Mouse (Mus musculus) small intestine, adult 2 months (tissue): ENCODE measurements at regions not wholly inside any gene's neighbourhood (a gene's known extent, or its start where the extent isn't known, plus 50 kb on each side); places are given as distances from the start of the nearest gene placed in this dataset.

Experiments
- CTCF ChIP-seq: fragments of 200-500 bp; IDR thresholded peaks from 2 replicates; pipeline ENCODE4 v1.5.1; 2012; ENCODE audit warnings: low read depth, mild to moderate bottlenecking, control low read depth, inconsistent platforms, low read length, moderate library complexity, mixed read lengths; ENCODE audit not compliant: insufficient replicate concordance, insufficient read length; ENCODE audit errors: extremely low read depth
- POLR2A ChIP-seq: fragments of 200-500 bp; IDR thresholded peaks from 2 replicates; pipeline ENCODE4 v1.6.1; 2012; ENCODE audit warnings: low read depth, mild to moderate bottlenecking, control low read depth, inconsistent platforms, low read length, moderate library complexity

- TF ChIP-seq CTCF, result no peak
- TF ChIP-seq POLR2A, result no peak
Measured at GRCm38 (mm10) chr1:43298746-43299145, 102.0 kb upstream of the Fhl2 start.
